Mouse (Mus musculus) ovary, postnatal 14 days (tissue): ENCODE data around the gene Cdip1.
"Not testable (repeated sequence)": the region's sequence is repeated elsewhere in the genome, so short reads cannot be mapped to it uniquely, and the experiment has no call there.

Experiments
- DNase-seq: peaks from one replicate; pipeline ENCODE4 v3.0.0; 2022; ENCODE audit warnings: low spot score

Cdip1 gene

GRCm38 (mm10) chr16:4789810-4790559, at the start of gene Cdip1:
Gene Cdip1 (minus strand): TSS chr16:4790292.
- DNase-seq: peak; percentile 92

DNA sequence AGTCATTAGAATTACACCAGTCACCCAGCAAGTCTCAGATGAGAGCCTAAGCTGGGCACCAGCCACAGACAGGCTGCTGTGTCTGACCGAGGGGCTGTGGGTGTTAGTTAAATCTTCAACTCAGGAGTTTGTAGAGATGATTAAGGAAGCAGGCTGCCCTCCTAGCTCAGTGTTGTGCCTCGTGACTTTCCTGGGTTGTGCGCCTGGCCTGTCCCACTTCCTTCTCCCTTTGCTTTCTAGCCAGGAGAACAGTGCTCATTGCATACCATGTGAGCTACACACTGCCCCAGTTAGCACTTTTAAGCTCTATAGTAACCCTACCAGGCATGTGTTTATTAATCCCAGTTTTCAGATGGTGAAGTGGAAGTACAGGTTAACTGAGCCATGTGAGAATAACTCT, 49.5 kb upstream of the Cdip1 start:
- no peak for DNase-seq

DNA sequence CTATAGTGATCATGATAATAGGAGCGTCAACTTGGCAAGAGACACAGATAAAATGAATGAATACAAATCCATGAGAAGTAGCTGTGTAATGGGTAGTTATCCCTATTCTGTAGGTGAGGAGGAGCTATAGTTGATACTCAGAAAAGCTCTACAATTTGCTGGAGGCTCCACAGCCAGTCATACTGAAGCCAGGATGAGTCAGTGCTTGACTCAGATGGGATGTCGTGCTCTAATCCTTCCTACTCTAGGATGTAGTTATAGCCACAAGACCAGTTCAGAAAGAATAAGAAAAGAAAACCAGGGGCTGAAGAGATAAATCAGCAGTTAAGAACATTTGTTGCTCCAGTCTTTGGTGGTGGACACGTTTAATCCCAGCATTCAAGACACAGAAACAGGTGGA, 47.5 kb upstream of the Cdip1 start:
- DNase-seq: no peak

- DNase-seq: no peak
Measured at GRCm38 (mm10) chr16:4835191-4835590, 45.1 kb upstream of the Cdip1 start, which contains the start of gene 4930562C15Rik. Gene 4930562C15Rik (plus strand): TSS chr16:4835416.

DNA sequence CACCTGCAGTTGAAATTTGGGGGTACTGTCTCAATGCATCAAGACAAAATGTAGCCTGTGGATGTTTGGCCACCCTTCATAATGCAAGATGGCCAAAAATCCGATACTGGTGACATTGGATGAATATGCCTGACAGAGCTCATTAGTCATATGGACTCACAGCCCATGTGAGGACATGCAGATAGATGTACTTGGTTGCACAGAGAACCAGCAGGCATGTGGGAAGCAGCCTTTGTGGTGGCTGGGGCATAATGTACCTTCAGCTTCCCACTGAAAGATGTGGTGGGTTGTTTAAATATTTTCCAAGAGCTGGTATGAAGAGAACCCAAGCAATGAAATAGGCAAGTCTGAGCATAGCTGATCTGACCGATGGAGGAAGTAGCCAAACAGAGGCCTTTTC, 43.8 kb upstream of the Cdip1 start:
- DNase-seq: no peak

DNA sequence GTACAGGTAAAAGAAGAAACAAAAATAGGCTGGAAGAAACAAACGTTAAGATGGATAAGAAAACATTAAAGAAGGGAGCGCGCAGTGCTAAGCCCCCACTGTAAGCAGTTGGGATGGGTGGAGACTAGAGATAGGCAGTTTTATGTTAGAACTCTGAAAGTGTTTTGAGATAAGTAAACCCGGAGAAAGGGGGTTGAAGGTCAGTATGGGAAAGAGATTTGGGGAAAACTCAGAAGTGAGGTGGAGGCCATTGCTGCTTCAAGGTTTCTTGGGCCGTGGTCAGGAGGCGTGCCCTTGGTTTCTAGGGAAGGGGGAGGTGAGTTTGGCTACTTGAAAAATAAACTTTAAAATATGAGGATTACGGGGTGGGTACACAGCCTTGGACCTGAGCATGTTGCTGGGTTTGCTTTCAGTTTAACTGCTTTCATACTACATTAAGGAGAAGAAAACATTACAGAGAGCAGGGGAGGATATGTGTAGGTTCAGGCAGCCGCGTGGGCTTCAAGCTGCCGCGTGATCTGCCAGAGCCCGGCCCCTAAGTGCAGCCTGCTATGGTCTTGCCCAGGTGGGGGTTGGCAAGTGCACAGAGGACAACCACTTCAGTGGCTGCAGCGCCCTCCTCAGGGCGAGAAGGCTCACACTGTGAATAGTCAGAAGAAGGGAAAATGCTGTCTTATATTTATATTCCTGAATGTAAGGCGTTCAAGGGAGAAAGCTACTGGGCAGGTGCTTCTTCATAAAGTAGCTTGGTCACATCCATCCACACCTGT, 41.7 kb upstream of the Cdip1 start:
- DNase-seq: peak; percentile 27

GRCm38 (mm10) chr16:4829271-4829900, 39.3 kb upstream of the Cdip1 start:
- DNase-seq: no peak

DNA sequence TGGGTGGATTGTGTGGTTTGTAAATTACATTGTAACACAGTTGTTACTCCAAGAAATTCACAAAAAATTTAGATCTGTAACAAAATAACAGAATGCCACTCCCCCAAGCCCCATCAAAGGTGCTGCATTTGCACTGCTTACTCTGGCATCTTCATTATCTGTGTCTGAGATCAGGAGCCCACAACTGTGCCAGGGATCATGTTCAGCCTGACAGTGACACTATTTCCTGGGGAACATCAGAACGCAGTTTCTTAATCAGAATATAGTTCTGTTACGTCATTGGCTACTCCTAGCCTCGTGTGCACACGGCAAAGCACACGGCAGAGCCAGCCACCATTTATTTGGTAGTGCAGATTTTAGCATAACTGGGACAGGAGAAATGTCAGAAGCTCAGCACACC, 37.5 kb upstream of the Cdip1 start:
- DNase-seq: no peak

GRCm38 (mm10) chr16:4824466-4824865, 34.4 kb upstream of the Cdip1 start:
- not testable (repeated sequence) for DNase-seq

DNA sequence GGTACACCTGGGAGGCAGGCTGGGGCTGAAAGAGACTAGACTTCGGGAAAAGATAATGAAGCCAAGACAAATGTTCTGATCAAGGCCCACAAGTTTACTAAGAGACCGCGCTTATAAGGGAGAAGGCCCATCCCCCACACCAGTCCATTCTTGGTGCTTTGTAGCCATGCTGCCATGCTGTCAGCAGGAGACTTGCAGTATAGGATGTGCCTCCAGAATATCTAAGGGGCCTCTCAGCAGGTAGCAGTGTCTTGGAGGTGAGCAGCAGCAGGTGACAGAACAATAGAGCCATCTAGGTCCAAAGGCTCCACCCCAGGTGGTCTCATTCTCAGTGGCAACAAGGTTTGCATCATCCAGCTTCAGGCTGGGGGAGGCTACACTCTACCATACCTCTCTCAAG, 28.3 kb upstream of the Cdip1 start:
- no peak for DNase-seq

GRCm38 (mm10) chr16:4796631-4797030, 6.5 kb upstream of the Cdip1 start:
- DNase-seq: no peak

GRCm38 (mm10) chr16:4791332-4791731, 1.2 kb upstream of the Cdip1 start:
- no peak for DNase-seq

GRCm38 (mm10) chr16:4789311-4789768, 752 bp downstream of the Cdip1 start:
- DNase-seq: no peak

DNA sequence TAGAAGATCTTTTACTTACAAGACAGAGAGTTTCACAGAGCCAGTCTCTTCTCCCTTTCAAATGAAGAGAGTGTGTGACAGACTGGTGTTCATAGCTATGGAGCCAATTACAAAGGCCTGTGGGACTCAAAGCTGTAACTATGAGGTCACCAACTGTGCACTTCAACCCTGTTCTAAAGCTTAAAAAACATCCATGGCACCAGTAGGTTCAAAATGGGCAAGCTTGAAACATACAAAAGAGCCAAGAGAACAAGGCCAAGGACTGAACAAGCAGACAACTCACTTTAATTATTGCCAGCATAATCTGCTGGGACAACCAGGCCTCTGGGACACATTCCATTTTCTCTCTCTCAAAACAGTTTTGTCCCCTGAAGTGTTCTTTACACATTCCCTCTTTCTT, 1.9 kb downstream of the Cdip1 start:
- DNase-seq: no peak

DNA sequence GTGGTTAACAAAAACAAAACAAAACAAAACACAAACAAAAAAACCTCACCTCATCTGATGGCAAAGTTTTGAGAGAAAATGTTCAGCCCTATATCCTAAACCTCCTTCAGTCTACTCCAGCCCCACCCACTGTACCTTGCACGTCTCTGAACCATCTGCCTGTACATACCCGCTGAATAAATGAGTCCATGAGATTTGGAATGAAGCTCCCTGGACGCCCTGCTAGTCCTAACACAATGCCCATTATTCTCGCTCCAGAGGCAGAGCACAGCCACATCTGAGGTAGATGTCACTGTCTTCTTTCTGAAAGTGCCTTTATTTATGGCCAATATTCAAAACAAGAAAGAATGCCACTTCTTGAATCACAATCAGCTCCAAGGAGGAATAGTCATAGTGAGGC, 4.4 kb downstream of the Cdip1 start:
- no peak for DNase-seq

- DNase-seq: no peak
Measured at GRCm38 (mm10) chr16:4782515-4782914, 7.6 kb downstream of the Cdip1 start.

DNA sequence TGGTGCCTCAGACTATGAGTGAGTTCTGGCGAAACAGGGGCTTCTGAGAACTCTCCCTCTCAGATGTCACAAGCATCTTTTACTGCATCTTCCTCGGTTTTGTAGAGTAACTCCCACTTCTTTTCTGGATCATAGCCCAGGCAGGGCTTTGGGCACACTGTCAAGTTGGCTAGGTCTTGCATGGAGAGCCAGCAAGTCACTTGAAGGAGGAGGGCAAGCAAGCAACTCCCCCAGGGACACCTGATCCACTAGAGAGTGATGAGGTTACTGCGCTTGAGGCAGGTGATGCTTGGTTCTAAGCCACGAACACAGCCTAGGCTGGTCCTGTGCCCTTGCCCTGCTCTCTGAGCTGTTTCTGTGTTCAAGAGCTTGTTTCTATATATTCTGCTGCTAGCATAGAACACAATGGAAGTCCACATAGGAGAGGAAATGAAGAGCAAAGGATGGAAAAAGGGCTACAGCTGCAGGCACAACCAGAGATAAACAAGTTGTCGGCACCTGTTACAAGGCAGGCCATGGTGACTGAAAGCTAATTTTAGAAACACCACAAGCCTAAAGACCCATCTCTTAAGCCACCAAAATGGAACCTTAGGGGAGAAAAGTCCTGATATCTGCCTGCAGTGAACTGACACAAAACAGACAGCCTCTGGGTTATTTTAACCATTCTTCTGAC, 8.4 kb downstream of the Cdip1 start:
- DNase-seq: peak; percentile 80

DNA sequence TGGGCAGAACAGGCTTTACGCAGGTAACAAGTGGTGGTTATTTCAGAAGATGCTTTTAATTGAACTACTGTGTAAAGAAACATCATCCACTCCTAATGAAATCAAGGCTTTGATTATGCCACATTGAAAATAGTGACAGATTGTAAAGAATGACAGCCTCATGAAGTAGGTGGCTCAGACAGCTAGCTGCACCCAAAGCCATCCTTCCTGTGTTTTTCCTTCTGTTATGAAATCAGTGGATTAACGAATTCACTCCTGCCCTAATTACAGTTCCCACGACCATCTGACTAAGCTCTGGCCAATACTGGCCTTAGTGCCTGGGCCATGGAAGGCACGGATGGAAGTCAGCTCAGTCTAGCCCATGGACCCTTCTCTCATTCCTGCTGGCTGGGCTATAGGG, 11.2 kb downstream of the Cdip1 start:
- DNase-seq: no peak

GRCm38 (mm10) chr16:4777905-4778609, 12.0 kb downstream of the Cdip1 start:
- no peak for DNase-seq

- peak; percentile 29 for DNase-seq
Measured at GRCm38 (mm10) chr16:4777171-4777904, 12.8 kb downstream of the Cdip1 start.
